Mouse (Mus musculus): ENCODE results near the gene Elk3.

- TF ChIP-seq EP300 (IDR thresholded peaks at IDR 0.05; ENCODE audit: insufficient read depth, low read depth, low read length): peak; percentile 75
- TF ChIP-seq CTCF (IDR thresholded peaks at IDR 0.05): no peak
- TF ChIP-seq POLR2A (IDR thresholded peaks at IDR 0.05; ENCODE audit: insufficient read depth, low read depth, low read length): 0 out of 2 replicates have a peak, but pooled peaks have one; percentile 31
Measured at GRCm38 (mm10) chr10:93294547-93295219, 16.3 kb downstream of the Elk3 start.
